Mouse (Mus musculus): Measurements from ENCODE around the gene Ensa. TPM values are rescaled to one million over a fixed set of nuclear protein-coding genes. Genes with fewer than 3 reads are reported as not detected.
"Not testable (repeated sequence)": the region's sequence is repeated elsewhere in the genome, so short reads cannot be mapped to it uniquely, and the experiment has no call there.

Ensa gene
- polyA plus RNA-seq, 1 experiment from 2014 or later: 84.4 TPM

- not testable (repeated sequence) for H3K4me3 ChIP-seq (ENCODE audit: low read depth, low read length); H3K27me3 ChIP-seq (ENCODE audit: control insufficient read depth, insufficient read depth, low read length); H3K9me3 ChIP-seq (ENCODE audit: control insufficient read depth, low read length); H3K9ac ChIP-seq (ENCODE audit: low read length); ATAC-seq (ENCODE audit: insufficient read depth, low FRiP score, low TSS enrichment); H3K27ac ChIP-seq (ENCODE audit: low read depth, low read length); H3K36me3 ChIP-seq (ENCODE audit: control insufficient read depth, insufficient read depth, low read length); H3K4me2 ChIP-seq (ENCODE audit: low read depth); DNase-seq (ENCODE audit: low spot score)
- peaks cover 16% of the 10 kb centered on the region for H3K4me1 ChIP-seq (ENCODE audit: control insufficient read depth, insufficient read depth, low read length)
- WGBS: 96% methylated on average over 3 of the region's 3 CpGs
These were observed 45.6 kb downstream of the Ensa start for GRCm38 (mm10) chr3:95670419-95670818.

GRCm38 (mm10) chr3:95671201-95671600 lies 46.4 kb downstream of the Ensa start:
- Histone ChIP-seq H3K4me3 (ENCODE audit: low read depth, low read length) (no peak overlapping the region), H3K27ac (ENCODE audit: low read depth, low read length) (no peak overlapping the region), H3K9me3 (ENCODE audit: control insufficient read depth, low read length) (no peaks in the 10 kb centered on the region), H3K9ac (ENCODE audit: low read length) (no peak overlapping the region), H3K36me3 (ENCODE audit: control insufficient read depth, insufficient read depth, low read length) (peaks cover 3% of the 10 kb centered on the region), H3K4me1 (ENCODE audit: control insufficient read depth, insufficient read depth, low read length) (peaks cover 18% of the 10 kb centered on the region), H3K27me3 (ENCODE audit: control insufficient read depth, insufficient read depth, low read length) (no peaks in the 10 kb centered on the region), H3K4me2 (ENCODE audit: low read depth) (no peak overlapping the region)
- DNase-seq (ENCODE audit: low spot score): no peak
- WGBS: 93% methylated on average over 5 of the region's 5 CpGs
- ATAC-seq (ENCODE audit: insufficient read depth, low FRiP score, low TSS enrichment): no peak

- WGBS: 46% methylated on average over 3 of the region's 3 CpGs
These were observed 47.7 kb downstream of the Ensa start for GRCm38 (mm10) chr3:95672461-95672860.

GRCm38 (mm10) chr3:95672861-95673706 lies 48.3 kb downstream of the Ensa start:
- Histone ChIP-seq H3K4me2 (ENCODE audit: low read depth) (no peak overlapping the region), H3K9me3 (ENCODE audit: control insufficient read depth, low read length) (no peaks in the 10 kb centered on the region), H3K4me1 (ENCODE audit: control insufficient read depth, insufficient read depth, low read length) (peaks cover 13% of the 10 kb centered on the region), H3K9ac (ENCODE audit: low read length) (no peak overlapping the region), H3K27ac (ENCODE audit: low read depth, low read length) (0 out of 2 replicates have a peak overlapping the region, but pooled peaks have one; percentile 47), H3K4me3 (ENCODE audit: low read depth, low read length) (no peak overlapping the region), H3K36me3 (ENCODE audit: control insufficient read depth, insufficient read depth, low read length) (peaks cover 3% of the 10 kb centered on the region), H3K27me3 (ENCODE audit: control insufficient read depth, insufficient read depth, low read length) (no peaks in the 10 kb centered on the region)
- 58% methylated on average over 10 of the region's 10 CpGs for WGBS
- no peak for DNase-seq (ENCODE audit: low spot score)
- no peak for ATAC-seq (ENCODE audit: insufficient read depth, low FRiP score, low TSS enrichment)

More at GRCm38 (mm10) chr3:95672461-95672860, 47.7 kb downstream of the Ensa start:
- Histone ChIP-seq H3K4me3 (ENCODE audit: low read depth, low read length) (no peak overlapping the region), H3K9ac (ENCODE audit: low read length) (no peak overlapping the region), H3K4me1 (ENCODE audit: control insufficient read depth, insufficient read depth, low read length) (peaks cover 18% of the 10 kb centered on the region), H3K36me3 (ENCODE audit: control insufficient read depth, insufficient read depth, low read length) (peaks cover 3% of the 10 kb centered on the region), H3K4me2 (ENCODE audit: low read depth) (no peak overlapping the region), H3K9me3 (ENCODE audit: control insufficient read depth, low read length) (no peaks in the 10 kb centered on the region), H3K27ac (ENCODE audit: low read depth, low read length) (no peak overlapping the region), H3K27me3 (ENCODE audit: control insufficient read depth, insufficient read depth, low read length) (no peaks in the 10 kb centered on the region)
- DNase-seq (ENCODE audit: low spot score) (no peak), ATAC-seq (ENCODE audit: insufficient read depth, low FRiP score, low TSS enrichment) (no peak)

- no peak for DNase-seq (ENCODE audit: low spot score)
- Histone ChIP-seq H3K4me3 (ENCODE audit: low read depth, low read length) (no peak overlapping the region), H3K9me3 (ENCODE audit: control insufficient read depth, low read length) (no peaks in the 10 kb centered on the region), H3K4me2 (ENCODE audit: low read depth) (no peak overlapping the region), H3K27ac (ENCODE audit: low read depth, low read length) (peak overlapping the region; percentile 47), H3K36me3 (ENCODE audit: control insufficient read depth, insufficient read depth, low read length) (peaks cover 3% of the 10 kb centered on the region), H3K9ac (ENCODE audit: low read length) (no peak overlapping the region), H3K4me1 (ENCODE audit: control insufficient read depth, insufficient read depth, low read length) (peaks cover 13% of the 10 kb centered on the region), H3K27me3 (ENCODE audit: control insufficient read depth, insufficient read depth, low read length) (no peaks in the 10 kb centered on the region)
- whole genome bisulfite sequencing: 24% methylated on average over 11 of the region's 11 CpGs
- no peak for ATAC-seq (ENCODE audit: insufficient read depth, low FRiP score, low TSS enrichment)
These were observed 49.0 kb downstream of the Ensa start for GRCm38 (mm10) chr3:95673707-95674211.

GRCm38 (mm10) chr3:95674236-95674635 lies 49.4 kb downstream of the Ensa start:
- Histone ChIP-seq H3K4me3 (ENCODE audit: low read depth, low read length) (no peak overlapping the region), H3K27ac (ENCODE audit: low read depth, low read length) (peak overlapping the region; percentile 47), H3K36me3 (ENCODE audit: control insufficient read depth, insufficient read depth, low read length) (peaks cover 3% of the 10 kb centered on the region; the same call in 1 of the 2 replicates), H3K4me1 (ENCODE audit: control insufficient read depth, insufficient read depth, low read length) (peaks cover 13% of the 10 kb centered on the region), H3K9ac (ENCODE audit: low read length) (no peak overlapping the region), H3K27me3 (ENCODE audit: control insufficient read depth, insufficient read depth, low read length) (no peaks in the 10 kb centered on the region), H3K9me3 (ENCODE audit: control insufficient read depth, low read length) (no peaks in the 10 kb centered on the region), H3K4me2 (ENCODE audit: low read depth) (no peak overlapping the region)
- ATAC-seq (ENCODE audit: insufficient read depth, low FRiP score, low TSS enrichment) (no peak), DNase-seq (ENCODE audit: low spot score) (no peak)
- WGBS: 21% methylated on average over 2 of the region's 2 CpGs

- Histone ChIP-seq H3K27me3 (ENCODE audit: control insufficient read depth, insufficient read depth, low read length) (no peaks in the 10 kb centered on the region), H3K4me1 (ENCODE audit: control insufficient read depth, insufficient read depth, low read length) (peaks cover 13% of the 10 kb centered on the region), H3K27ac (ENCODE audit: low read depth, low read length) (peak overlapping the region; percentile 54), H3K4me2 (ENCODE audit: low read depth) (no peak overlapping the region), H3K36me3 (ENCODE audit: control insufficient read depth, insufficient read depth, low read length) (no peaks in the 10 kb centered on the region), H3K9ac (ENCODE audit: low read length) (no peak overlapping the region), H3K9me3 (ENCODE audit: control insufficient read depth, low read length) (no peaks in the 10 kb centered on the region), H3K4me3 (ENCODE audit: low read depth, low read length) (no peak overlapping the region)
- DNase-seq (ENCODE audit: low spot score) (no peak), ATAC-seq (ENCODE audit: insufficient read depth, low FRiP score, low TSS enrichment) (no peak)
- WGBS: 5% methylated on average over 6 of the region's 6 CpGs
These were observed 50.0 kb downstream of the Ensa start for GRCm38 (mm10) chr3:95674812-95675211.

- no peaks in the 10 kb centered on the region for H3K36me3 ChIP-seq (ENCODE audit: control insufficient read depth, insufficient read depth, low read length)
- H3K27me3 ChIP-seq (ENCODE audit: control insufficient read depth, insufficient read depth, low read length): no peaks in the 10 kb centered on the region
- H3K4me3 ChIP-seq (ENCODE audit: low read depth, low read length): no peak overlapping the region; the same call in 1 of the 2 replicates
- WGBS: 17% methylated on average over 7 of the region's 8 CpGs
- peaks cover 13% of the 10 kb centered on the region for H3K4me1 ChIP-seq (ENCODE audit: control insufficient read depth, insufficient read depth, low read length)
- H3K4me2 ChIP-seq (ENCODE audit: low read depth): 0 out of 2 replicates have a peak overlapping the region, but pooled peaks have one; percentile 1
- H3K9me3 ChIP-seq (ENCODE audit: control insufficient read depth, low read length): no peaks in the 10 kb centered on the region
- peak overlapping the region; percentile 54 for H3K27ac ChIP-seq (ENCODE audit: low read depth, low read length)
- no peak overlapping the region for H3K9ac ChIP-seq (ENCODE audit: low read length)
- ATAC-seq (ENCODE audit: insufficient read depth, low FRiP score, low TSS enrichment) (0 out of 2 replicates have a peak, but pooled peaks have one; percentile 3), DNase-seq (ENCODE audit: low spot score) (peak; percentile 75)
These were observed 50.7 kb downstream of the Ensa start for GRCm38 (mm10) chr3:95675301-95676092.

Data from neural tube, embryonic 11.5 days (tissue).